Mouse (Mus musculus) intestine, embryonic 15.5 days (tissue): ENCODE data around the gene Aff4. TPM values are rescaled to one million over a fixed set of nuclear protein-coding genes. Genes with fewer than 3 reads are reported as not detected.

Experiments used
- ATAC-seq: fragments of 200-750 bp; cut with Nextera tagmentation; 2 replicates; pipeline ENCODE4 v1.8.0; 2017; ENCODE audit warnings: moderate TSS enrichment, moderate library complexity
- H3K27ac ChIP-seq: fragments of 300-500 bp; sonication (generic); 2 replicates; pipeline ENCODE4 v1.5.1; 2015; ENCODE audit warnings: mild to moderate bottlenecking, inconsistent platforms
- H3K27me3 ChIP-seq: fragments of 300-500 bp; sonication (generic); replicated peaks from 2 replicates; pipeline ENCODE4 v1.6.1; 2015; ENCODE audit warnings: inconsistent platforms
- H3K36me3 ChIP-seq: fragments of 300-500 bp; sonication (generic); 2 replicates; pipeline ENCODE4 v1.6.1; 2015; ENCODE audit warnings: inconsistent platforms
- H3K4me1 ChIP-seq: fragments of 300-500 bp; sonication (generic); replicated peaks from 2 replicates; pipeline ENCODE4 v1.6.1; 2015; ENCODE audit warnings: inconsistent platforms
- H3K4me2 ChIP-seq: fragments of 300-500 bp; sonication (generic); replicated peaks from 2 replicates; pipeline ENCODE4 v1.6.1; 2015; ENCODE audit warnings: mild to moderate bottlenecking, inconsistent platforms
- H3K4me3 ChIP-seq: fragments of 300-500 bp; sonication (generic); replicated peaks from 2 replicates; pipeline ENCODE4 v1.5.1; 2015; ENCODE audit warnings: inconsistent platforms
- H3K9ac ChIP-seq: fragments of 300-500 bp; sonication (generic); 2 replicates; pipeline ENCODE4 v1.6.1; 2015; ENCODE audit warnings: inconsistent platforms
- H3K9me3 ChIP-seq: fragments of 300-500 bp; sonication (generic); 2 replicates; pipeline ENCODE4 v1.6.1; 2016; ENCODE audit warnings: inconsistent platforms
- WGBS: fragments of 180-500 bp; shearing (Covaris S2); methylation state at CpG from one replicate; pipeline ENCODE4 v1.1.7; 2015; 5-methylcytosine and 5-hydroxymethylcytosine counted together
- polyA plus RNA-seq: library from polyadenylated mRNA; unstranded; fragments of >200 nt; fragmentation: Nextera tagmentation; extraction: Ambion mirVana; gene quantifications from 2 replicates; pipeline ENCODE4 v1.2.1, GENCODE M21; 2015

Gene Aff4
- polyA plus RNA-seq, 1 experiment from 2014 or later = 33.7 TPM

- peaks cover 10% of the 10 kb centered on the region; the same call in 1 of the 2 replicates for H3K4me1 ChIP-seq
- H3K9ac ChIP-seq = peak within 1 kb of the TSS; percentile 55
- peak within 1 kb of the TSS; percentile 86 for H3K4me2 ChIP-seq
- H3K9me3 ChIP-seq = no peaks in the 10 kb centered on the region
- H3K4me3 ChIP-seq = peak within 1 kb of the TSS; percentile 48
- WGBS = 5% methylated on average over 41 of the region's 42 CpGs
- no peak within 1 kb of the TSS for H3K27ac ChIP-seq
- ATAC-seq = peak; percentile 86
- no peaks in the 10 kb centered on the region for H3K36me3 ChIP-seq
- peaks cover 9% of the 10 kb centered on the region for H3K27me3 ChIP-seq
These were observed 106.1 kb downstream of the Aff4 start, which contains the start of the genes Gm10447 and Shroom1 for GRCm38 (mm10) chr11:53456474-53457371. Gene Gm10447, minus strand, starts transcription at chr11:53457110. Gene Shroom1, plus strand, starts transcription at chr11:53457205.

GRCm38 (mm10) chr11:53457372-53457954 lies 106.8 kb downstream of the Aff4 start:
- 9% methylated on average over 29 of the region's 29 CpGs for WGBS
- H3K9ac ChIP-seq = peak overlapping the region; percentile 55
- no peaks in the 10 kb centered on the region for H3K9me3 ChIP-seq
- H3K27me3 ChIP-seq = peaks cover 16% of the 10 kb centered on the region
- H3K4me1 ChIP-seq = peaks cover 10% of the 10 kb centered on the region; the same call in 1 of the 2 replicates
- H3K4me2 ChIP-seq = peak overlapping the region; percentile 86
- H3K4me3 ChIP-seq = peak overlapping the region; percentile 48
- no peaks in the 10 kb centered on the region for H3K36me3 ChIP-seq
- ATAC-seq = peak; percentile 52
- H3K27ac ChIP-seq = no peak overlapping the region

DNA sequence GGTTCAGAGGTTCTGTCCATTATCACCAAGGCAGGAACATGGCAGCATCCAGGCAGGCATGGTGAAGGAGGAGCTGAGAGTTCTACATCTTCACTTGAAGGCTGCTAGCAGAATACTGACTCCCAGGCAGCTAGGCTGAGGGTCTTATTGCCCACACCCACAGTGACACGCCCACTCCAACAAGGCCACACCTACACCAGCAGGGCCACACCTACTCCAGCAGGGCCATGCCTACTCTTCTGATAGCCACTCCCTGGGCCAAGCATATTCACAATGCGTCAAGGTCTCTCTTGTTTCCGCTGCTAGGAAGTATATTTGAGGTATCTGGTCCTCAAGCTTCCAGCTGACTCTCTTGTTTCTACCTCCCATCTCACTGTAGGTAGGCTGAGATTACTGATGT lies 108.4 kb downstream of the Aff4 start:
- 68% methylated on average over 3 of the region's 3 CpGs for WGBS
- Histone ChIP-seq H3K36me3 (no peaks in the 10 kb centered on the region), H3K27ac (no peak overlapping the region), H3K9me3 (no peaks in the 10 kb centered on the region), H3K4me3 (no peak overlapping the region), H3K4me2 (no peak overlapping the region), H3K4me1 (peaks cover 20% of the 10 kb centered on the region), H3K9ac (no peak overlapping the region), H3K27me3 (peaks cover 31% of the 10 kb centered on the region)
- ATAC-seq = no peak

GRCm38 (mm10) chr11:53460192-53460591 lies 109.6 kb downstream of the Aff4 start:
- Histone ChIP-seq H3K36me3 (no peaks in the 10 kb centered on the region), H3K9me3 (no peaks in the 10 kb centered on the region), H3K4me2 (no peak overlapping the region), H3K4me1 (peaks cover 21% of the 10 kb centered on the region), H3K27me3 (peaks cover 41% of the 10 kb centered on the region), H3K4me3 (no peak overlapping the region), H3K9ac (no peak overlapping the region), H3K27ac (no peak overlapping the region)
- 83% methylated on average over 3 of the region's 3 CpGs for WGBS
- ATAC-seq = no peak

- Histone ChIP-seq H3K9me3 (no peaks in the 10 kb centered on the region), H3K27ac (no peak overlapping the region), H3K4me2 (no peak overlapping the region), H3K4me1 (peaks cover 18% of the 10 kb centered on the region), H3K27me3 (peaks cover 56% of the 10 kb centered on the region), H3K9ac (no peak overlapping the region), H3K36me3 (no peaks in the 10 kb centered on the region), H3K4me3 (no peak overlapping the region)
- ATAC-seq = no peak
- WGBS = 30% methylated on average over 5 of the region's 5 CpGs
These were observed 111.1 kb downstream of the Aff4 start for GRCm38 (mm10) chr11:53461727-53462126.

- peak overlapping the region; percentile 46; the same call in 1 of the 2 replicates for H3K9ac ChIP-seq
- peak overlapping the region; percentile 97 for H3K4me2 ChIP-seq
- peak overlapping the region; percentile 48 for H3K4me3 ChIP-seq
- H3K27me3 ChIP-seq = peaks cover 58% of the 10 kb centered on the region
- no peaks in the 10 kb centered on the region for H3K36me3 ChIP-seq
- H3K27ac ChIP-seq = no peak overlapping the region
- peak; percentile 20; the same call in 1 of the 2 replicates for ATAC-seq
- peaks cover 15% of the 10 kb centered on the region for H3K4me1 ChIP-seq
- 7% methylated on average over 55 of the region's 55 CpGs for WGBS
- H3K9me3 ChIP-seq = no peaks in the 10 kb centered on the region
These were observed 113.2 kb downstream of the Aff4 start for GRCm38 (mm10) chr11:53463551-53464424.

- ATAC-seq = peak; percentile 62
- Histone ChIP-seq H3K4me3 (peak overlapping the region; percentile 27), H3K9ac (peak overlapping the region; percentile 32), H3K4me1 (peaks cover 19% of the 10 kb centered on the region), H3K4me2 (peak overlapping the region; percentile 69), H3K27me3 (peaks cover 68% of the 10 kb centered on the region), H3K9me3 (no peaks in the 10 kb centered on the region), H3K27ac (no peak overlapping the region), H3K36me3 (no peaks in the 10 kb centered on the region)
- WGBS = 10% methylated on average over 40 of the region's 40 CpGs
These were observed 115.8 kb downstream of the Aff4 start for GRCm38 (mm10) chr11:53466231-53466971.

GRCm38 (mm10) chr11:53469294-53469967 lies 118.8 kb downstream of the Aff4 start:
- peak overlapping the region; percentile 44; the same call in 1 of the 2 replicates for H3K4me2 ChIP-seq
- H3K27ac ChIP-seq = no peak overlapping the region
- WGBS = 44% methylated on average over 16 of the region's 16 CpGs
- H3K4me3 ChIP-seq = no peak overlapping the region
- peaks cover 49% of the 10 kb centered on the region for H3K27me3 ChIP-seq
- H3K4me1 ChIP-seq = peaks cover 9% of the 10 kb centered on the region
- no peaks in the 10 kb centered on the region for H3K9me3 ChIP-seq
- no peaks in the 10 kb centered on the region for H3K36me3 ChIP-seq
- ATAC-seq = no peak
- H3K9ac ChIP-seq = no peak overlapping the region

DNA sequence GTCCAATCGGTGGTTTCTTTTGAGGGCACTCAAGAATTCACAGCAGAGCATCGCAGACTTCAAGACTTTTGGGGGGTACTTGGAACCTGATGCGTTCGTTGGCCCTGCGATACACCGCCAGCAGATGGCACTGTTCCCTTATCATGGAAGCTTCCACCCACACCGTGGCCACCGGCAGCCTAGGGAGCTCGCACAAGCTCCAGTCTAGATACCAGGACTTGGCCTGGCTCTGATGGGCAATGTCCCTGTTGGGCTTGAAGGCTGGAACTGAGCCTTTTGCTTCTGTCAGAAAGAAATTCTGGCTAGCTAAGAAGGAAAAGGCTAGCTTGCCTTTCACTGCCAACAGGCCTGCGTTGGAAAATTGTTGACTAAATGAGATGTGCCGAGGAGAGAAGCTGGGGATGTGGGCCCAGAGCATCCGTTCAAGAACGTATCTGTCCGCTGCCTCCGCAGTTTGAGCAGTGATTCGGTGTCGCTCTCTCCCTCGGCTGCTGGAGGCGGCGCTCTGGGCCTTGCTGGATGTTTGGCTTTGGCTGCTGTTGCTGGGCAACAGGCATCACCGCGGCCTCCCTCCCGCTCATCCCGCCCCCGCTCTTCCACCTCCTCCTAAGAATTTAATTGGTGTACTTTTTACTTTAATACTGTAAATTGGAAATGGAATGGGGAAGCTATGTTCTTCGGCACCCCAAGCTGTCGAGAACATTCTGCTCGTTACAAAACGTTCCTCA lies 119.5 kb downstream of the Aff4 start, which contains the start of gene Gm9837:
Gene Gm9837, minus strand, starts transcription at position 512 of the 728 bp plus-strand sequence.
- H3K9me3 ChIP-seq = no peaks in the 10 kb centered on the region
- no peak within 1 kb of the TSS for H3K9ac ChIP-seq
- H3K4me3 ChIP-seq = peak within 1 kb of the TSS; percentile 3; the same call in 1 of the 2 replicates
- no peaks in the 10 kb centered on the region for H3K36me3 ChIP-seq
- peak; percentile 83 for ATAC-seq
- H3K4me1 ChIP-seq = peaks cover 9% of the 10 kb centered on the region
- WGBS = 4% methylated on average over 29 of the region's 29 CpGs
- peak within 1 kb of the TSS; percentile 44 for H3K4me2 ChIP-seq
- peaks cover 49% of the 10 kb centered on the region for H3K27me3 ChIP-seq
- no peak within 1 kb of the TSS for H3K27ac ChIP-seq
